Mouse (Mus musculus): ENCODE data around the gene Lce1h. TPM values are rescaled to one million over a fixed set of nuclear protein-coding genes. Genes with fewer than 3 reads are reported as not detected.

The Lce1h gene
- total RNA-seq (2021): not detected
- long read RNA-seq: 0 reads

DNA sequence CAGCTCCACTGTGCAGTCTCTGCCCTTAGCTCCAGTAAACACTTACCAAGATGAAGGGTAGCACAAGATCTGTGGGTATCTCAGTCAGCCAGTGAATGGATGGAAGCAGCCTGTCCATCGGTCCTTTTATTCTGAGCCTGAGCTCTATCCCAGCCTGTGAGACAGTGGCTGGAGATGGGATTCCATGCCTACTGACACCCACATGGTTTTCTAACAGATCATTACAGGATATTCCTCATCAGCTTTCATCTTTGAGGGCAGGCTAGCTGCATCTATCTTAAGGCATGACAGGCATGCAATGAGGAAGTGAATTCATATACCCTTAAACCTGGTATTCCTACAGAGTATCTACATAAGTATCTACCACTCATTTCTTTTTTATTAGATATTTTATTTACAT lies at the start of gene Lce1h:
TSS of gene Lce1h (minus strand) at position 101 of the 400 bp plus-strand sequence.
- DNase-seq (ENCODE audit: low spot score in 2 of 2): no peak

DNA sequence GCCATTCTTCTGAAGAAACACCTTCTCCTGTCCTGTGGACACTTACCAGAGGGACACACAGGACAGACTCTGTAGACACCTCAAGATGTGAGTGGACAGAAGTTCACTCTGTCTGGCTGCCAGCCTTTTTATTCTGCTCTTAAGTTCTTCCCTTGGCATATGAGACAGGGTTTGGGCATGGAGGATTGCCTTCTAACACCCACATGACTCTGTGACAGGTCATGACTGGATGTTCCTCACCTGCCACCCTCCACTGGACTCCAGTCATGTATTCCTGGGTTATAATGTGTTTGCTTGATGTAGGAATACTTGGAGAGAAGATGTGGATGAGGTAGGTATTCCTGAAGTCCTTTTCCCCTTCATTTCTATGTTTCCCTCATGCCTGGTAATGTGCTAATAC lies 42.9 kb upstream of the Lce1h start, which contains the start of gene Lce1k:
TSS of gene Lce1k (minus strand) at position 101 of the 400 bp plus-strand sequence.
- DNase-seq (ENCODE audit: low spot score in 2 of 2): no peak

DNA sequence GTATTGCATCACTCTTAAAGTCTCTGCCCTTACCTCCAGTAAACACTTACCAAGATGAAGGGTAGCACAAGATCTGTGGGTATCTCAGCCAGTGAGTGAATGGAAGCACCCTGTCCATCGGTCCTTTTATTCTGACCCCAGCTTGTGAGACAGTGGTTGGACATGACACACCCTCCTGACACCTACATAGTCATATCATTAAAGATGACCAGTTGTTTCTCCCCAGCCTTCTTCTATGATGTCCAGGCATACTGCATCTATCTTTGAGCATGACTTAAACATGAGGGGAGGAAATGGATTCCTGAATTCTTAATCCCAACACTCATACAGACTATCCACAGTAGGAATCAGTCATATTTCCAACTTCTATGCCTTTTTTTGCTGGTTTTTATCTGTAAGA lies 25.5 kb upstream of the Lce1h start, which contains the start of gene Lce1j:
TSS of gene Lce1j (minus strand) at position 101 of the 400 bp plus-strand sequence.
- DNase-seq (ENCODE audit: low spot score in 2 of 2): no peak

DNA sequence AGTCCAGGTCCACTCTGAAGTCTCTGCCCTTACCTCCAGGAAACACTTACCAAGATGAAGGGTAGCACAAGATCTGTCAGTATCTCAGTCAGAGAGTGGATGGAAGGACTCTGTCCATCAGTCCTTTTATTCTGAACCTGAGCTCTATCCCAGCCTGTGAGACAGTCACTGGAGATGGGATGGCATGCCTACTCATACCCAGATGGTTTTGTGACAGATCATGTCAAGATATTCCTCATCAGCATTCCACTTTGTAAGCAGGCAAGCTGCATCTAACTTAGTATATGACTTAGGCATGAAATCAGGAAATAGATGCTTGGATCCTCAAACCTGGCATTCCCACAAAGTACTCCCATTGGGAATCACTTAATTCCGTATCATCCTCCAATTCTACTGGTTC lies 13.9 kb upstream of the Lce1h start, which contains the start of gene Lce1i:
TSS of gene Lce1i (minus strand) at position 101 of the 400 bp plus-strand sequence.
- DNase-seq (ENCODE audit: low spot score in 2 of 2): no peak

DNA sequence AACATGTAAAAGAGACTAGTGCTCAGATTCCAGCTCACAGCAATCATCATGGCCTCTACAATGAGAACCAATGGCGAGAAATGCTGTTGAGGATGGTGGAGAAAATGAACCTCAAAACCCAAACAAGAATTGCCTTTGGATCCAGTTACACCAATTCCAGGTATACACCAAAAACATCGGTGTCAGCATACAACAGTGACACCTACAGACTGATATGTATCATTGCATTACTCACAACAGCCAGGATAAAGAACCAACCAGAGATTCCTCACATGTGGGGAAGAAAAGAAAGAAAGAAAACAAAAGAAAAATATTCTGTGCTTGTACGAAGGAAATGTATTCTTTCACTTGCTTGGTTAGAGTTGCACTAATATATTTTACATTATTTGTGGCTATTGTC lies 6.7 kb upstream of the Lce1h start:
- no peak for DNase-seq (ENCODE audit: low spot score in 2 of 2)

DNA sequence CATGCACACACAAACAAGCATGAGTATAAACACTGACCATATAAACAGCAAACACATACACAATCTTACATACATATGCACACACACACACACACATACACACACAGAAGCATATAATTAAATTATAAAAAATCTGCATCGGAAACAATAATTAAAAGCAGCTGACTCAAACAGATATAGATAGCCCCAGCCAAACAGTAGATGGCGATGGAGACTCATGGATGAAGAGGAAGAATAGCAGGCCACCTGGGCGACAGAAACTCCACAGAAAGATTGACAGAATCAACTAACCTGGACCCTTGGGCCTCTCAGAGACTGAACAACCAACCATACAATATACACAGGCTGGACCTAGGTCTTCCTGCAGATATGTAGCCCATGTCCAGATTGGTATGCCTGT lies 11.7 kb downstream of the Lce1h start:
- DNase-seq (ENCODE audit: low spot score in 2 of 2): no peak

DNA sequence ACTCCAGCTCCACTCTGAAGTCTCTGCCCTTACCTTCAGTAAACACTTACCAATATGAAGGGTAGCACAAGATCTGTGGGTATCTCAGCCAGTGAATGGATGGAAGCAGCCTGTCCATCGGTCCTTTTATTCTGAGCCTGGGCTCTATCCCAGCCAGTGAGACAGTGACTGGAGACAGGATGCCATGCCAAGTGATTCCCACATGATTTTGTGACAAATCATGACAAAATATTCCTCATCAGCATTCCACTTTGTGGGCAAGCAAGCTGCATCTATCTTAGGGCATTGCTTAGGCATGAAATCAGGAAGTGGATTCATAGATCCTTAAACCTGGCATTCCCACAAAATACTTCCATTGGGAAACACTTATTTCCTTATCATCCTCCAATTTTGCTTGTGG lies 12.6 kb downstream of the Lce1h start, which contains the start of gene Lce1g:
TSS of gene Lce1g (minus strand) at position 101 of the 400 bp plus-strand sequence.
- no peak for DNase-seq (ENCODE audit: low spot score in 2 of 2)

DNA sequence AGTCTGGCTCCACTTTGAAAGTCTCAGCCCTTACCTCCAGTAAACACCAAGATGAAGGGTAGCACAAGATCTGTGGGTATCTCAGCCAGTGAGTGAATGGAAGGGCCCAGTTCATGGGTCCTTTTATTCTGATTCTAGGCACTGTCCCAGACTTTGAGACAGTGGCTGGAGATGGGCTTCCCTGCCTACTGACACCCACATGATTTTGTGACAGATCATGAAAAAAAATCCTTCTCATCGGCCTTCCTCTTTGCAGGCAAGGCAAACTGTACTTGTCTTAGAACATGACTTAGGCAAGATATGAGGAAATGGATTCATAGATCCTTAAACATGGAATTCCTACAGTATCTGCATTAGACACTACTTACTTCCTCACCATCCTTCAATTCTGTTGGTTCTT lies 25.9 kb downstream of the Lce1h start, which contains the start of gene Gm38119:
TSS of gene Gm38119 (minus strand) at position 101 of the 400 bp plus-strand sequence.
- no peak for DNase-seq (ENCODE audit: low spot score in 2 of 2)

DNA sequence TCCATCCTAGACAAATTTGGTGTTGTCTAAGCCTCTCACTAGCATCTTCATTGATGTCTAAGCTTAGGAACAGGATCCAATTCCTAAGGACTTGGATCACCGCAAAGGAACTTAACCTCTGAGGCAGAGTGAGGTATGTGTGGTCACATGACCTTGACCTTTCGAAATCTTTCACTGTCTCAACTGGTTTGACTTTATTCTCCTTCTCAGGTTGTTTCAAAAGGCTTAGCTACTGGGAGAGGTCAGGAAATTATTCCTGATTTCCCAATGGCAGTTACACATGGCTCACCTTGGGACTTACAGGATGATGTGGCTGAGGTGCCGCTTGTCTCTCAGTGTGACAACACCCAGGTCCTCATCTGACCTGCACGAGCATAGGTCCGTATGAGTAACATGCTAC lies 42.2 kb downstream of the Lce1h start:
- DNase-seq (ENCODE audit: low spot score in 2 of 2): no peak

DNA sequence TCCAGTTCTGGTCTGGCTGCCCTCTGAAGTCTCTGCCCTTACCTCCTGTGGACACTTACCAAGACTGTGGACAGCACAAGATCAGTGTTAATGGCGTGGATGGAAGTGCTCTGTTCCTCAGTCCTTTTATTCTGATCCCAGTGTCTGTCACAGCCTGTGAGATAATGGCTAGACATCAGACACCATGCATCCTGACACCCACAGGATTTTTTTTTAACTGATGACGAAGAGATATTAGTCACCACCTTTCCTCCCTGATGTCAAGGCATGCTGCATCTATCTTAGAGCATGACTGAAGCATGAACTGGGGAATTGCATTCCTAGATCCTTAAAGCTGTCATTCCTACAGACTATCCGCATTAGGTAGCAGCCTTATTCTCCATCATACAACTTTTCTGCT lies 44.6 kb downstream of the Lce1h start, which contains the start of gene Lce1f:
TSS of gene Lce1f (minus strand) at position 101 of the 400 bp plus-strand sequence.
- DNase-seq (ENCODE audit: low spot score in 2 of 2): no peak

DNA sequence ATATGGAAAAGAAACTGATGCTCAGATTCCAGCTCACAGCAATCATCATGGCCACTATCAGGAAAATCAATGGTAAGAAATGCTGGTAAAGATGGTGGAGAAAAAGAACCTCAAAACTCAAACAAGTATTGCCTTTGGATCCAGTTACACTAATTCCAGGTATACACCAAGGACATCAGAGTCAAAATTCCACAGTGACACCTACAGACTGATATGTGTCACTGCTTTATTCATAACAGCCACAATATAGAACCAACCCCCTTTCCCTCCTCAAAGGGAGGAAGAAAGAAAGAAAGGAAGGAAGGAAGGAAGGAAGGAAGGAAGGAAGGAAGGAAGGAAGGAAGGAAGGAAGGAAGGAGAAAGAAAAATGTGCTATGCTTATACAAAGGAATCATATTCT lies 49.7 kb downstream of the Lce1h start:
- DNase-seq (ENCODE audit: low spot score in 2 of 2): no peak

Other genes starting within 250 kb of the Lce1h start
- not detected for gene 2310046K23Rik, start 230.6 kb downstream of the Lce1h start, total RNA-seq (2021)
- not detected for gene Ivl, start 191.3 kb downstream of the Lce1h start, total RNA-seq (2021)
- not detected for gene Smcp, start 176.1 kb downstream of the Lce1h start, total RNA-seq (2021)
- gene 2210017I01Rik, start 157.6 kb downstream of the Lce1h start, total RNA-seq (2021): not detected
- gene Lce6a, start 143.4 kb downstream of the Lce1h start, total RNA-seq (2021): not detected
- gene Lce1a1, start 116.8 kb downstream of the Lce1h start, total RNA-seq (2021): not detected
- gene Lce1b, start 108.1 kb downstream of the Lce1h start, total RNA-seq (2021): not detected
- gene Lce1a2, start 94.8 kb downstream of the Lce1h start, total RNA-seq (2021): not detected
- not detected for gene Lce1c, start 85.8 kb downstream of the Lce1h start, total RNA-seq (2021)
- gene Lce1d, start 77.9 kb downstream of the Lce1h start, total RNA-seq (2021): not detected
- not detected for gene Lce1e, start 56.0 kb downstream of the Lce1h start, total RNA-seq (2021)
- not detected for gene Lce1f, start 44.7 kb downstream of the Lce1h start, total RNA-seq (2021)
- gene Gm38119, start 26.0 kb downstream of the Lce1h start, total RNA-seq (2021): not detected
- gene Lce1g, start 12.7 kb downstream of the Lce1h start, total RNA-seq (2021): not detected
- gene Lce1i, start 13.8 kb upstream of the Lce1h start, total RNA-seq (2021): not detected
- not detected for gene Lce1j, start 25.4 kb upstream of the Lce1h start, total RNA-seq (2021)
- not detected for gene Lce1k, start 42.8 kb upstream of the Lce1h start, total RNA-seq (2021)
- gene Kprp, start 62.2 kb upstream of the Lce1h start, total RNA-seq (2021): not detected
- not detected for gene Lce1l, start 86.2 kb upstream of the Lce1h start, total RNA-seq (2021)
- gene 2310050C09Rik, start 105.2 kb upstream of the Lce1h start, total RNA-seq (2021): not detected
- gene Lce3a, start 161.2 kb upstream of the Lce1h start, total RNA-seq (2021): not detected
- not detected for gene Lce3b, start 167.9 kb upstream of the Lce1h start, total RNA-seq (2021)
- gene Lce3c, start 179.4 kb upstream of the Lce1h start, total RNA-seq (2021): not detected
- gene Lce3d, start 192.3 kb upstream of the Lce1h start, total RNA-seq (2021): not detected
- gene Lce3e, start 202.0 kb upstream of the Lce1h start, total RNA-seq (2021): not detected
- gene Lce3f, start 227.2 kb upstream of the Lce1h start, total RNA-seq (2021): not detected